ENCODE assay signal across 27 mouse cellular contexts in the genomic region with DNA sequence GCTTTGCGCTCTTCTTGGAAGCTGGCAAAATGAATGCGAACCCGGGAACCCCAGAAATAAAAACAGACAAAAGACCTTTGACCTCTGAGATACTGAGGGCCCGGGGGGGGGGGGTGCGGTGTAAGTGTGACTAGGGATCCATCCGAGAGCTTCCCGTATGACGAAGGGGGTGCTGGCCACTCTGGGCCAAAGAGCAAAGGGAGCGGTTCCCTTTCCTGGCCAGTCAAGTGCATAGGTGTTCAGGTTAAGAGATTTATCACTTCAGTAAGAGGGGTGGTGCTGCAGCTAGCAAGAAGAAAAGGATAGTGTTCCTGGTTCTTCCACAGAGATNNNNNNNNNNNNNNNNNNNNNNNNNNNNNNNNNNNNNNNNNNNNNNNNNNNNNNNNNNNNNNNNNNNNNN. TPM values are rescaled to one million over a fixed set of nuclear protein-coding genes. Genes with fewer than 3 reads are reported as not detected.
"Had no signal": no experiment of that assay in that cellular context is flagged by ENCODE, and none has a peak within 500 bp of the region (broad histone marks: within the 10 kb centered on the region; RNA-seq: fewer than 3 reads in every experiment).

No protein-coding gene starts in this region.

- DNase-seq: lung, adult 18-20 months; lung, postnatal 14 days; lung, postnatal 36 days; midbrain, embryonic 14.5 days; retina, postnatal 1 day; right cerebral cortex, adult 18-20 months; right cerebral cortex, postnatal 25 days; right cerebral cortex, postnatal 4 days; thymus, adult 2 months; thymus, postnatal 25 days; thymus, postnatal 4 days had no signal

- H3K27me3 ChIP-seq: lung, embryonic 15.5 days; neural tube, embryonic 13.5 days; neural tube, embryonic 15.5 days; stomach, embryonic 15.5 days had no signal

- H3K4me3 ChIP-seq: lung, embryonic 15.5 days; myocyte; neural tube, embryonic 13.5 days; neural tube, embryonic 15.5 days; stomach, embryonic 15.5 days had no signal

- H3K9ac ChIP-seq: lung, embryonic 15.5 days; neural tube, embryonic 13.5 days; neural tube, embryonic 15.5 days; stomach, embryonic 15.5 days had no signal

- H3K4me1 ChIP-seq: lung, embryonic 15.5 days; megakaryocyte, embryonic 14.5 days; neural tube, embryonic 13.5 days; neural tube, embryonic 15.5 days; stomach, embryonic 15.5 days had no signal

- H3K4me2 ChIP-seq: lung, embryonic 15.5 days; midbrain, embryonic 11.5 days; neural tube, embryonic 13.5 days; neural tube, embryonic 15.5 days; stomach, embryonic 15.5 days had no signal

- H3K36me3 ChIP-seq: lung, embryonic 15.5 days; neural tube, embryonic 13.5 days; neural tube, embryonic 15.5 days; stomach, embryonic 15.5 days had no signal

- ATAC-seq: lung, postnatal 0 days; midbrain, embryonic 16.5 days had no signal

- H3K27ac ChIP-seq: lung, embryonic 15.5 days; macrophage; neural tube, embryonic 13.5 days; neural tube, embryonic 15.5 days; stomach, embryonic 15.5 days; stomach, postnatal 0 days had no signal

- H3K9me3 ChIP-seq: lung, embryonic 15.5 days; megakaryocyte, embryonic 14.5 days; neural tube, embryonic 13.5 days; neural tube, embryonic 15.5 days; stomach, embryonic 15.5 days had no signal

RNA-seq across cellular contexts. Expression of gene Muc3, which starts 16.9 kb away (rescaled TPM):
- total RNA-seq: megakaryocyte progenitor cell, adult 5-6 weeks had no signal
- polyA plus RNA-seq: liver, embryonic 16.5 days; lung, embryonic 15.5 days; lung, postnatal 0 days; macrophage; midbrain, embryonic 11.5 days; midbrain, embryonic 14.5 days; midbrain, embryonic 16.5 days; myocyte; neural tube, embryonic 11.5 days; neural tube, embryonic 13.5 days; neural tube, embryonic 15.5 days; spleen, adult 2 months; urinary bladder, adult 2 months had no signal

RNA-seq across cellular contexts. Expression of gene Muc3a, which starts 46.2 kb away (rescaled TPM):
- polyA plus RNA-seq: lung, postnatal 0 days; macrophage; midbrain, embryonic 11.5 days; myocyte had no signal
